Mouse (Mus musculus) midbrain, embryonic 12.5 days (tissue): ENCODE measurements at regions not wholly inside any gene's neighbourhood (a gene's known extent, or its start where the extent isn't known, plus 50 kb on each side); places are given as distances from the start of the nearest gene placed in this dataset.

Experiments used
- ATAC-seq: fragments of 200-750 bp; cut with Nextera tagmentation; 2 replicates; pipeline ENCODE4 v1.8.0; 2017; ENCODE audit warnings: low read depth, moderate TSS enrichment, moderate library complexity; ENCODE audit not compliant: low FRiP score
- H3K27ac ChIP-seq: fragments of 300-500 bp; sonication (generic); replicated peaks from 2 replicates; pipeline ENCODE4 v1.5.1; 2016; ENCODE audit warnings: mild to moderate bottlenecking
- H3K27me3 ChIP-seq: fragments of 300-500 bp; sonication (generic); 2 replicates; pipeline ENCODE4 v1.6.1; 2016; ENCODE audit warnings: mild to moderate bottlenecking
- H3K36me3 ChIP-seq: fragments of 300-500 bp; sonication (generic); 2 replicates; pipeline ENCODE4 v1.6.1; 2016
- H3K4me1 ChIP-seq: fragments of 300-500 bp; sonication (generic); 2 replicates; pipeline ENCODE4 v1.6.1; 2016
- H3K4me2 ChIP-seq: fragments of 300-500 bp; sonication (generic); replicated peaks from 2 replicates; pipeline ENCODE4 v1.6.1; 2016; ENCODE audit warnings: mild to moderate bottlenecking, moderate library complexity
- H3K4me3 ChIP-seq: fragments of 300-500 bp; sonication (generic); 2 replicates; pipeline ENCODE4 v1.5.1; 2016; ENCODE audit warnings: mild to moderate bottlenecking
- H3K9ac ChIP-seq: fragments of 300-500 bp; sonication (generic); replicated peaks from 2 replicates; pipeline ENCODE4 v1.6.1; 2016; ENCODE audit warnings: mild to moderate bottlenecking, moderate library complexity
- H3K9me3 ChIP-seq: fragments of 300-500 bp; sonication (generic); 2 replicates; pipeline ENCODE4 v1.6.1; 2016; ENCODE audit warnings: mild to moderate bottlenecking
- WGBS: fragments of 180-500 bp; shearing (Covaris S2); methylation state at CpG from one replicate; pipeline ENCODE4 v1.1.7; 2016; 5-methylcytosine and 5-hydroxymethylcytosine counted together

- H3K27ac ChIP-seq = no peak overlapping the region
- no peak overlapping the region for H3K4me2 ChIP-seq
- no peaks in the 10 kb centered on the region for H3K4me1 ChIP-seq
- H3K36me3 ChIP-seq = no peaks in the 10 kb centered on the region
- H3K9me3 ChIP-seq = no peaks in the 10 kb centered on the region
- H3K27me3 ChIP-seq = no peaks in the 10 kb centered on the region
- 85% methylated on average over 5 of the region's 5 CpGs for WGBS
- no peak overlapping the region for H3K4me3 ChIP-seq
- ATAC-seq = no peak
- H3K9ac ChIP-seq = no peak overlapping the region
Observed at GRCm38 (mm10) chr1:137302757-137303422, 342.6 kb upstream of the Nr5a2 start.

GRCm38 (mm10) chr1:137297780-137298569, 337.7 kb upstream of the Nr5a2 start:
- Histone ChIP-seq H3K4me3 (no peak overlapping the region), H3K4me2 (no peak overlapping the region), H3K27me3 (no peaks in the 10 kb centered on the region), H3K9ac (no peak overlapping the region), H3K27ac (no peak overlapping the region), H3K36me3 (no peaks in the 10 kb centered on the region), H3K4me1 (no peaks in the 10 kb centered on the region), H3K9me3 (no peaks in the 10 kb centered on the region)
- WGBS = 52% methylated on average over 10 of the region's 10 CpGs
- ATAC-seq = no peak

- H3K36me3 ChIP-seq = no peaks in the 10 kb centered on the region
- H3K27ac ChIP-seq = no peak overlapping the region
- no peaks in the 10 kb centered on the region for H3K4me1 ChIP-seq
- ATAC-seq = no peak
- no peak overlapping the region for H3K4me3 ChIP-seq
- no peak overlapping the region for H3K4me2 ChIP-seq
- H3K27me3 ChIP-seq = no peaks in the 10 kb centered on the region
- H3K9ac ChIP-seq = no peak overlapping the region
- WGBS = 81% methylated on average over 9 of the region's 9 CpGs
- no peaks in the 10 kb centered on the region for H3K9me3 ChIP-seq
Observed at GRCm38 (mm10) chr1:137289456-137289855, 329.2 kb upstream of the Nr5a2 start.

- 85% methylated on average over 5 of the region's 5 CpGs for WGBS
- Histone ChIP-seq H3K4me3 (no peak overlapping the region), H3K4me1 (no peaks in the 10 kb centered on the region)
Observed at GRCm38 (mm10) chr1:137283291-137283690, 323.0 kb upstream of the Nr5a2 start.

GRCm38 (mm10) chr1:137282457-137282856, 322.2 kb upstream of the Nr5a2 start:
- Histone ChIP-seq H3K4me1 (no peaks in the 10 kb centered on the region), H3K27me3 (no peaks in the 10 kb centered on the region), H3K9me3 (no peaks in the 10 kb centered on the region), H3K27ac (no peak overlapping the region), H3K36me3 (no peaks in the 10 kb centered on the region), H3K9ac (no peak overlapping the region), H3K4me2 (no peak overlapping the region), H3K4me3 (no peak overlapping the region)
- ATAC-seq = no peak
- WGBS = 83% methylated on average over 5 of the region's 5 CpGs

More at GRCm38 (mm10) chr1:137283291-137283690, 323.0 kb upstream of the Nr5a2 start:
- no peaks in the 10 kb centered on the region for H3K27me3 ChIP-seq
- ATAC-seq = no peak
- H3K27ac ChIP-seq = no peak overlapping the region
- no peaks in the 10 kb centered on the region for H3K36me3 ChIP-seq
- no peak overlapping the region for H3K9ac ChIP-seq
- H3K9me3 ChIP-seq = no peaks in the 10 kb centered on the region
- no peak overlapping the region for H3K4me2 ChIP-seq

GRCm38 (mm10) chr1:137280391-137281386, 320.4 kb upstream of the Nr5a2 start:
- no peak overlapping the region for H3K4me3 ChIP-seq
- H3K4me2 ChIP-seq = no peak overlapping the region
- no peak overlapping the region for H3K27ac ChIP-seq
- H3K9ac ChIP-seq = no peak overlapping the region
- H3K27me3 ChIP-seq = no peaks in the 10 kb centered on the region
- WGBS = 67% methylated on average over 10 of the region's 10 CpGs
- ATAC-seq = no peak
- H3K36me3 ChIP-seq = no peaks in the 10 kb centered on the region
- no peaks in the 10 kb centered on the region for H3K4me1 ChIP-seq
- no peaks in the 10 kb centered on the region for H3K9me3 ChIP-seq

GRCm38 (mm10) chr1:137279981-137280380, 319.7 kb upstream of the Nr5a2 start:
- Histone ChIP-seq H3K9me3 (no peaks in the 10 kb centered on the region), H3K27ac (no peak overlapping the region), H3K9ac (no peak overlapping the region), H3K36me3 (no peaks in the 10 kb centered on the region), H3K27me3 (no peaks in the 10 kb centered on the region), H3K4me2 (no peak overlapping the region), H3K4me1 (no peaks in the 10 kb centered on the region), H3K4me3 (no peak overlapping the region)
- WGBS = 86% methylated on average over 2 of the region's 2 CpGs
- no peak for ATAC-seq

- Histone ChIP-seq H3K9ac (no peak overlapping the region), H3K4me2 (no peak overlapping the region), H3K27ac (no peak overlapping the region), H3K4me3 (no peak overlapping the region), H3K27me3 (no peaks in the 10 kb centered on the region), H3K9me3 (no peaks in the 10 kb centered on the region), H3K4me1 (peaks cover 11% of the 10 kb centered on the region), H3K36me3 (no peaks in the 10 kb centered on the region)
- peak; percentile 52; the same call in 1 of the 2 replicates for ATAC-seq
- 51% methylated on average over 9 of the region's 9 CpGs for WGBS
Observed at GRCm38 (mm10) chr1:137270659-137271612, 310.7 kb upstream of the Nr5a2 start.

GRCm38 (mm10) chr1:137262806-137263370, 302.6 kb upstream of the Nr5a2 start:
- peak overlapping the region; percentile 39; the same call in 1 of the 2 replicates for H3K27ac ChIP-seq
- peaks cover 36% of the 10 kb centered on the region for H3K4me1 ChIP-seq

GRCm38 (mm10) chr1:137262121-137262525, 301.9 kb upstream of the Nr5a2 start:
- ATAC-seq = peak; percentile 59
- H3K9ac ChIP-seq = no peak overlapping the region
- H3K4me3 ChIP-seq = no peak overlapping the region
- H3K4me2 ChIP-seq = peak overlapping the region; percentile 16
- peaks cover 36% of the 10 kb centered on the region for H3K4me1 ChIP-seq
- 38% methylated on average over 5 of the region's 5 CpGs for WGBS
- no peaks in the 10 kb centered on the region for H3K36me3 ChIP-seq
- no peaks in the 10 kb centered on the region for H3K27me3 ChIP-seq
- H3K9me3 ChIP-seq = no peaks in the 10 kb centered on the region
- peak overlapping the region; percentile 39 for H3K27ac ChIP-seq

More at GRCm38 (mm10) chr1:137262806-137263370, 302.6 kb upstream of the Nr5a2 start:
- H3K9me3 ChIP-seq = no peaks in the 10 kb centered on the region
- H3K4me3 ChIP-seq = no peak overlapping the region
- no peak overlapping the region; the same call in 1 of the 2 replicates for H3K4me2 ChIP-seq
- H3K27me3 ChIP-seq = no peaks in the 10 kb centered on the region
- 36% methylated on average over 1 of the region's 1 CpGs for WGBS
- no peaks in the 10 kb centered on the region for H3K36me3 ChIP-seq
- ATAC-seq = no peak
- no peak overlapping the region for H3K9ac ChIP-seq
